In the genomic region with DNA sequence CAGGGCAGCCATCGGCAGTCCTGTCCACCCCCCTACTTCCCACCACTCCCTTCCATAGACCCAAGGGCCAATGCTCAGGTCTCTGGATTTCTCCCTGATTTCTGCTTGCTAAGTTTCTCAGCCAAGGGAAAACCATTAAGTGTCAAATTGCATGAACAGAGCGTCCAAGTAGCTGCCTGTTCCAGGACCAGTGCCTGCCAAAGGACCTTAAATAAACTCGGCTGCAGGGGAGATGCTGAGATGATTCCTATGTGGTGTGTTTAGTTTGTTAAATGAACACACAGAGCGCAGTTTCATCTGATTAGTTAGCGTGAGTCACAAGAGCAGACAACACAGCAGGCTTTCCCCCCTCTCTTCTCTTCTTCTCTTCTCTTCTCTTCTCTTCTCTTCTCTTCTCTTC, we compare ENCODE assay signal across 11 mouse cellular contexts.
DNase-seq lines count a peak whose midpoint lies in the region; ATAC-seq and TF ChIP-seq lines count a peak whose summit lies in the region.
"Had no signal": no experiment of that assay in that cellular context is flagged by ENCODE, and none has a peak within 500 bp of the region (broad histone marks: within the 10 kb centered on the region; RNA-seq: fewer than 3 reads in every experiment).

No protein-coding gene starts in this region.

- no peak overlapping the region for H3K27ac ChIP-seq in forebrain, postnatal 0 days (ENCODE audit: low read depth, low read length)
- H3K27ac ChIP-seq in forebrain, embryonic 13.5 days: no peak overlapping the region
- 0 out of 2 replicates have a peak overlapping the region, but pooled peaks have one; percentile 25 for H3K27ac ChIP-seq in midbrain, embryonic 10.5 days (replicated peaks)
- H3K27ac ChIP-seq in midbrain, embryonic 13.5 days: no peak overlapping the region
- H3K27ac ChIP-seq in embryonic facial prominence, embryonic 13.5 days: peak overlapping the region; percentile 62
- peak overlapping the region; percentile 18; the same call in 1 of the 2 replicates for H3K27ac ChIP-seq in limb, embryonic 15.5 days
- no peak overlapping the region for H3K27ac ChIP-seq in liver, embryonic 12.5 days
- H3K27ac ChIP-seq: hindbrain, embryonic 12.5 days; midbrain, embryonic 12.5 days had no signal

- DNase-seq in forebrain, postnatal 0 days: peak; percentile 35
- DNase-seq in midbrain, embryonic 10.5 days (ENCODE audit: low spot score): no peak

- H3K4me1 ChIP-seq in forebrain, postnatal 0 days (ENCODE audit: insufficient read depth): 0 out of 2 replicates have a peak, but pooled peaks cover 3% of the 10 kb centered on the region
- 0 out of 2 replicates have a peak, but pooled peaks cover 5% of the 10 kb centered on the region for H3K4me1 ChIP-seq in forebrain, embryonic 13.5 days
- peaks cover 27% of the 10 kb centered on the region for H3K4me1 ChIP-seq in midbrain, embryonic 10.5 days
- 0 out of 2 replicates have a peak, but pooled peaks cover 12% of the 10 kb centered on the region for H3K4me1 ChIP-seq in midbrain, embryonic 13.5 days (replicated peaks)
- peaks cover 36% of the 10 kb centered on the region for H3K4me1 ChIP-seq in embryonic facial prominence, embryonic 13.5 days
- H3K4me1 ChIP-seq in limb, embryonic 15.5 days: peaks cover 24% of the 10 kb centered on the region
- H3K4me1 ChIP-seq in liver, embryonic 12.5 days: no peaks in the 10 kb centered on the region
- H3K4me1 ChIP-seq: hindbrain, embryonic 12.5 days had no signal

- H3K9ac ChIP-seq in forebrain, postnatal 0 days: no peak overlapping the region
- H3K9ac ChIP-seq in forebrain, embryonic 13.5 days: no peak overlapping the region
- H3K9ac ChIP-seq in midbrain, embryonic 13.5 days (replicated peaks): no peak overlapping the region
- H3K9ac ChIP-seq in embryonic facial prominence, embryonic 13.5 days: peak overlapping the region; percentile 21; the same call in 1 of the 2 replicates
- no peak overlapping the region for H3K9ac ChIP-seq in limb, embryonic 15.5 days
- H3K9ac ChIP-seq in liver, embryonic 12.5 days: no peak overlapping the region
- H3K9ac ChIP-seq: hindbrain, embryonic 12.5 days; midbrain, embryonic 12.5 days had no signal

- H3K4me3 ChIP-seq in forebrain, postnatal 0 days (ENCODE audit: low read depth, low read length): no peak overlapping the region
- no peak overlapping the region for H3K4me3 ChIP-seq in forebrain, embryonic 13.5 days
- H3K4me3 ChIP-seq in midbrain, embryonic 10.5 days: no peak overlapping the region
- no peak overlapping the region for H3K4me3 ChIP-seq in midbrain, embryonic 13.5 days (replicated peaks)
- H3K4me3 ChIP-seq in embryonic facial prominence, embryonic 13.5 days: no peak overlapping the region
- H3K4me3 ChIP-seq in limb, embryonic 15.5 days: no peak overlapping the region
- H3K4me3 ChIP-seq in liver, embryonic 12.5 days: no peak overlapping the region
- H3K4me3 ChIP-seq: hindbrain, embryonic 12.5 days; midbrain, embryonic 12.5 days had no signal

- H3K27me3 ChIP-seq in forebrain, postnatal 0 days (ENCODE audit: insufficient read depth, low read length): no peaks in the 10 kb centered on the region
- H3K27me3 ChIP-seq in forebrain, embryonic 13.5 days: no peaks in the 10 kb centered on the region
- H3K27me3 ChIP-seq in midbrain, embryonic 10.5 days (ENCODE audit: low read depth, poor library complexity, severe bottlenecking): no peaks in the 10 kb centered on the region
- H3K27me3 ChIP-seq in midbrain, embryonic 13.5 days: no peaks in the 10 kb centered on the region
- H3K27me3 ChIP-seq in embryonic facial prominence, embryonic 13.5 days: no peaks in the 10 kb centered on the region
- H3K27me3 ChIP-seq in limb, embryonic 15.5 days: no peaks in the 10 kb centered on the region
- no peaks in the 10 kb centered on the region for H3K27me3 ChIP-seq in liver, embryonic 12.5 days (replicated peaks)
- H3K27me3 ChIP-seq: hindbrain, embryonic 12.5 days; midbrain, embryonic 12.5 days had no signal

- no peak for TF ChIP-seq CTCF in forebrain, postnatal 0 days (IDR thresholded peaks at IDR 0.05; ENCODE audit: low read depth)

- no peak for ATAC-seq in forebrain, postnatal 0 days
- no peak for ATAC-seq in forebrain, embryonic 13.5 days
- no peak for ATAC-seq in midbrain, embryonic 13.5 days
- no peak for ATAC-seq in embryonic facial prominence, embryonic 13.5 days (ENCODE audit: insufficient number of reproducible peaks, insufficient read depth, low FRiP score, low TSS enrichment, low read depth)
- 0 out of 2 replicates have a peak, but pooled peaks have one; percentile 30 for ATAC-seq in limb, embryonic 15.5 days (ENCODE audit: insufficient number of reproducible peaks, low FRiP score, low TSS enrichment, low read depth)
- no peak for ATAC-seq in liver, embryonic 12.5 days
- ATAC-seq in monocyte, adult 5-6 weeks (replicated peaks; ENCODE audit: insufficient number of reproducible peaks, low FRiP score, low TSS enrichment, poor library complexity, severe bottlenecking): no peak

- H3K9me3 ChIP-seq in forebrain, postnatal 0 days (ENCODE audit: low read length): no peaks in the 10 kb centered on the region
- no peaks in the 10 kb centered on the region for H3K9me3 ChIP-seq in forebrain, embryonic 13.5 days (replicated peaks)
- H3K9me3 ChIP-seq in midbrain, embryonic 10.5 days (replicated peaks): no peaks in the 10 kb centered on the region
- no peaks in the 10 kb centered on the region for H3K9me3 ChIP-seq in midbrain, embryonic 13.5 days
- H3K9me3 ChIP-seq in embryonic facial prominence, embryonic 13.5 days: no peaks in the 10 kb centered on the region
- H3K9me3 ChIP-seq in limb, embryonic 15.5 days: no peaks in the 10 kb centered on the region
- no peaks in the 10 kb centered on the region for H3K9me3 ChIP-seq in liver, embryonic 12.5 days (replicated peaks)
- H3K9me3 ChIP-seq: hindbrain, embryonic 12.5 days; midbrain, embryonic 12.5 days had no signal

- no peaks in the 10 kb centered on the region for H3K36me3 ChIP-seq in forebrain, postnatal 0 days (ENCODE audit: insufficient read depth)
- H3K36me3 ChIP-seq in forebrain, embryonic 13.5 days (ENCODE audit: poor library complexity, severe bottlenecking): no peaks in the 10 kb centered on the region
- H3K36me3 ChIP-seq in midbrain, embryonic 10.5 days: no peaks in the 10 kb centered on the region
- H3K36me3 ChIP-seq in midbrain, embryonic 13.5 days: no peaks in the 10 kb centered on the region
- H3K36me3 ChIP-seq in embryonic facial prominence, embryonic 13.5 days: no peaks in the 10 kb centered on the region
- no peaks in the 10 kb centered on the region for H3K36me3 ChIP-seq in limb, embryonic 15.5 days
- H3K36me3 ChIP-seq in liver, embryonic 12.5 days: no peaks in the 10 kb centered on the region
- H3K36me3 ChIP-seq: hindbrain, embryonic 12.5 days; midbrain, embryonic 12.5 days had no signal

- no peak overlapping the region for H3K4me2 ChIP-seq in forebrain, postnatal 0 days (ENCODE audit: low read depth)
- no peak overlapping the region for H3K4me2 ChIP-seq in forebrain, embryonic 13.5 days
- H3K4me2 ChIP-seq in midbrain, embryonic 13.5 days (replicated peaks): no peak overlapping the region
- H3K4me2 ChIP-seq in embryonic facial prominence, embryonic 13.5 days: no peak overlapping the region
- H3K4me2 ChIP-seq in limb, embryonic 15.5 days: no peak overlapping the region
- H3K4me2 ChIP-seq in liver, embryonic 12.5 days: no peak overlapping the region
- H3K4me2 ChIP-seq: hindbrain, embryonic 12.5 days; liver, embryonic 11.5 days; midbrain, embryonic 12.5 days had no signal

- 45% methylated on average over 5 of the region's 5 CpGs for WGBS in forebrain, postnatal 0 days
- 61% methylated on average over 5 of the region's 5 CpGs for WGBS in forebrain, embryonic 13.5 days
- whole genome bisulfite sequencing in midbrain, embryonic 10.5 days: 68% methylated on average over 5 of the region's 5 CpGs
- 65% methylated on average over 5 of the region's 5 CpGs for WGBS in midbrain, embryonic 13.5 days
- WGBS in embryonic facial prominence, embryonic 13.5 days: 26% methylated on average over 5 of the region's 5 CpGs
- 20% methylated on average over 5 of the region's 5 CpGs for WGBS in limb, embryonic 15.5 days
- 57% methylated on average over 5 of the region's 5 CpGs for WGBS in liver, embryonic 12.5 days (ENCODE audit: insufficient replicate concordance)

Comparison
In these comparisons a context has a peak if more than half of its experiments do, and no peak if none do; other contexts are left out.
1. H3K27ac ChIP-seq: peak in midbrain, embryonic 10.5 days (single experiment), embryonic facial prominence, embryonic 13.5 days (single experiment) and limb, embryonic 15.5 days (single experiment); none in forebrain, postnatal 0 days (single experiment), forebrain, embryonic 13.5 days (single experiment), midbrain, embryonic 13.5 days (single experiment) and liver, embryonic 12.5 days (single experiment).